Mouse (Mus musculus): ENCODE measurements around the gene Ppp2r2c. TPM values are rescaled to one million over a fixed set of nuclear protein-coding genes. Genes with fewer than 3 reads are reported as not detected.

The Ppp2r2c gene
- polyA plus RNA-seq (2021; fragmentation: Nextera tagmentation): 60.1 and 66.6 TPM in 2 replicates
- long read RNA-seq, experiment 1, full-length matches to known transcripts: 79 of 233 reads
- long read RNA-seq, experiment 1, partial matches to known transcripts: 133 of 233 reads
- long read RNA-seq, experiment 1, other reads (novel, unspliced or antisense): 21 of 233 reads
- long read RNA-seq, experiment 2, full-length matches to known transcripts: 442 of 633 reads
- long read RNA-seq, experiment 2, partial matches to known transcripts: 129 of 633 reads
- long read RNA-seq, experiment 2, other reads (novel, unspliced or antisense): 62 of 633 reads

GRCm38 (mm10) chr5:36868266-36869090 lies at the start of gene Ppp2r2c:
Gene Ppp2r2c, plus strand, starts transcription at chr5:36868513.

GRCm38 (mm10) chr5:36829913-36830879 lies 38.1 kb upstream of the Ppp2r2c start, which contains the start of gene Man2b2:
Gene Man2b2, minus strand, starts transcription at chr5:36830653.

GRCm38 (mm10) chr5:36988781-36989624 lies 120.7 kb downstream of the Ppp2r2c start, which contains the start of gene Wfs1:
Gene Wfs1, minus strand, starts transcription at chr5:36989205.

Other genes with a start within 250 kb of the Ppp2r2c start
- gene D5Ertd579e, start 172.5 kb upstream of the Ppp2r2c start, polyA plus RNA-seq (2021; fragmentation: Nextera tagmentation): 10.2 and 12.3 TPM in 2 replicates
- gene Bloc1s4, start 119.9 kb upstream of the Ppp2r2c start, polyA plus RNA-seq (2021; fragmentation: Nextera tagmentation): 33.9 and 39.7 TPM in 2 replicates
- gene Mrfap1, start 71.7 kb upstream of the Ppp2r2c start, polyA plus RNA-seq (2021; fragmentation: Nextera tagmentation): 709 and 780 TPM in 2 replicates
- 28.2 and 29.0 TPM in 2 replicates for gene Man2b2, start 37.9 kb upstream of the Ppp2r2c start, polyA plus RNA-seq (2021; fragmentation: Nextera tagmentation)
- gene Wfs1, start 120.7 kb downstream of the Ppp2r2c start, polyA plus RNA-seq (2021; fragmentation: Nextera tagmentation): 77.3 and 97.8 TPM in 2 replicates
- gene Gm1043, start 216.9 kb downstream of the Ppp2r2c start, polyA plus RNA-seq (2021; fragmentation: Nextera tagmentation): 0.53 and 0.84 TPM in 2 replicates